Mouse (Mus musculus): ENCODE results near the gene Hsbp1. TPM values are rescaled to one million over a fixed set of nuclear protein-coding genes. Genes with fewer than 3 reads are reported as not detected.
A peak's percentile ranks its signal among the peaks of the same experiment; 100 is the strongest.
"Not testable (repeated sequence)": the region's sequence is repeated elsewhere in the genome, so short reads cannot be mapped to it uniquely, and the experiment has no call there.

Hsbp1 gene
- total RNA-seq (2021): 100 to 1,000 TPM; 561 to 593 TPM
- long read RNA-seq, transcript Hsbp1-201 (4 exons, 1,208 nt): major isoform, 1,144 of 1,174 reads
- long read RNA-seq, partial matches to known transcripts: 4 of 1,174 reads
- long read RNA-seq, other reads (novel, unspliced or antisense): 22 of 1,174 reads

GRCm38 (mm10) chr8:119344190-119344856 is at the start of gene Hsbp1:
Hsbp1 (plus strand) TSS chr8:119344488.
- DNase-seq (ENCODE audit: low spot score in 2 of 2): peak; percentile 96

- DNase-seq (ENCODE audit: low spot score in 2 of 2): no peak
These were observed 48.8 kb upstream of the Hsbp1 start for GRCm38 (mm10) chr8:119295477-119295876.

GRCm38 (mm10) chr8:119297752-119298151 is 46.5 kb upstream of the Hsbp1 start:
- DNase-seq (ENCODE audit: low spot score in 2 of 2): peak; percentile 68 to 72

- DNase-seq (ENCODE audit: low spot score in 2 of 2): no peak
These were observed 44.0 kb upstream of the Hsbp1 start for GRCm38 (mm10) chr8:119300335-119300734.

GRCm38 (mm10) chr8:119304196-119304595 is 40.1 kb upstream of the Hsbp1 start:
- DNase-seq (ENCODE audit: low spot score in 2 of 2): peak in 1 of 2 experiments; percentile 23

GRCm38 (mm10) chr8:119311412-119311811 is 32.9 kb upstream of the Hsbp1 start:
- no peak for DNase-seq (ENCODE audit: low spot score in 2 of 2)

- DNase-seq (ENCODE audit: low spot score in 2 of 2): no peak
These were observed 21.1 kb upstream of the Hsbp1 start for GRCm38 (mm10) chr8:119323215-119323614.

- no peak for DNase-seq (ENCODE audit: low spot score in 2 of 2)
These were observed 4.7 kb upstream of the Hsbp1 start for GRCm38 (mm10) chr8:119339546-119339945.

- DNase-seq (ENCODE audit: low spot score in 2 of 2): no peak
These were observed 682 bp upstream of the Hsbp1 start for GRCm38 (mm10) chr8:119343606-119344005.

- no peak for DNase-seq (ENCODE audit: low spot score in 2 of 2)
These were observed 868 bp downstream of the Hsbp1 start for GRCm38 (mm10) chr8:119345029-119345682.

GRCm38 (mm10) chr8:119345683-119346075 is 1.4 kb downstream of the Hsbp1 start:
- DNase-seq (ENCODE audit: low spot score in 2 of 2): no peak

- DNase-seq (ENCODE audit: low spot score in 2 of 2): no peak
These were observed 7.4 kb downstream of the Hsbp1 start for GRCm38 (mm10) chr8:119351647-119352046.

GRCm38 (mm10) chr8:119352977-119353658 is 8.8 kb downstream of the Hsbp1 start:
- DNase-seq (ENCODE audit: low spot score in 2 of 2): no peak

GRCm38 (mm10) chr8:119353659-119354023 is 9.4 kb downstream of the Hsbp1 start:
- DNase-seq (ENCODE audit: low spot score in 2 of 2): no peak

- not testable (repeated sequence) for DNase-seq (ENCODE audit: low spot score in 2 of 2)
These were observed 12.3 kb downstream of the Hsbp1 start for GRCm38 (mm10) chr8:119356631-119357030.

GRCm38 (mm10) chr8:119358175-119358574 is 13.9 kb downstream of the Hsbp1 start:
- no peak for DNase-seq (ENCODE audit: low spot score in 2 of 2)

- peak; percentile 64 to 68 for DNase-seq (ENCODE audit: low spot score in 2 of 2)
These were observed 14.5 kb downstream of the Hsbp1 start for GRCm38 (mm10) chr8:119358836-119359235.

- no peak for DNase-seq (ENCODE audit: low spot score in 2 of 2)
These were observed 16.5 kb downstream of the Hsbp1 start for GRCm38 (mm10) chr8:119360686-119361295.

GRCm38 (mm10) chr8:119374716-119375115 is 30.4 kb downstream of the Hsbp1 start:
- not testable (repeated sequence) for DNase-seq (ENCODE audit: low spot score in 2 of 2)

- no peak for DNase-seq (ENCODE audit: low spot score in 2 of 2)
These were observed 34.2 kb downstream of the Hsbp1 start for GRCm38 (mm10) chr8:119378476-119378875.

- DNase-seq (ENCODE audit: low spot score in 2 of 2): no peak
These were observed 36.3 kb downstream of the Hsbp1 start for GRCm38 (mm10) chr8:119380619-119381018.

GRCm38 (mm10) chr8:119384478-119384877 is 40.2 kb downstream of the Hsbp1 start:
- DNase-seq (ENCODE audit: low spot score in 2 of 2): peak; percentile 82 to 86

All from layer of hippocampus, postnatal 10 days (tissue).